Mouse (Mus musculus): Measurements from ENCODE around the gene Zdhhc21.

DNA sequence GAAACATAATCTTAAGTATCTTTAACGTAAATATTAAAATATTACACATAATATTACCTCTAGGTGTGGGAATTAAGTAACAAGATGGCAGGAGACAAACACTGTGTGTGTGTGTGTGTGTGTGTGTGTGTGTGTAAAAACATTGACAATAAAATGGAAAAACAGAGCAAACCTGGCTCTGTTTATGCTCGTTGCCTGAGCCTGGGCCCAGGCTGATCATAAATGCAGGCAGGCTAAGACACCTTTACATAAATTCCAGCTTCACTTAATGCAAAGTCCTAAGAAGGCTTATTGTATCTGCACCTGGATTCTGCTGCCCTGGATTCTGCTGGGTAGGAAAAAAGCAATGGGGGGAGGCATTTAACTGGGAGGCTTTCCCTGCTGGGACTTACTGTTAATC is 31.8 kb upstream of the Zdhhc21 start:
- TF ChIP-seq CTCF (conservative IDR thresholded peaks at IDR 0.05; ENCODE audit: low read length) (no peak), POU5F1 (IDR thresholded peaks at IDR 0.05; ENCODE audit: borderline replicate concordance, low read length) (no peak)
